Mouse (Mus musculus): ENCODE measurements around the gene 1110059E24Rik.

DNA sequence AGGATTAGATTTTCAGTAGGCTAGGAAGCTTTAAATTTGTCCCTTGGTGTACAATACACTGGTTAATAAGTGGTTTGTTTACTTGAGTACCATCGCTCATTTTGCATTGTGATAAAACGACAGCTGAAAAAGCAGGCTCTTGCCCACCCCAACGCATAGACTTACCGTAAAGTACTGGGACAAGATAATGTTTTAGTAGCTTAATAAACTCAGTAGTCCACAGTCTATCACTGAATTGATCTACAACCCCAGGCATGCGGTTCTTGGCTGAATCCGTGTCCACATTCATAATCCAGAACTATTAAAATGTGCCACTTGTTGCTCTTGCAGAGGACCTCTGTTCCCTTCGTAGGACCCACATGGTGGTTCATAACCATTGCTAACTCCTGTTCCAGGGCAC lies 2.0 kb upstream of the 1110059E24Rik start:
- TF ChIP-seq POLR2A (IDR thresholded peaks at IDR 0.05; ENCODE audit: control insufficient read depth, extremely low read depth, insufficient read depth, low read length, poor library complexity): no peak
- TF ChIP-seq CTCF (IDR thresholded peaks at IDR 0.05; ENCODE audit: borderline replicate concordance, control insufficient read depth, extremely low read depth, insufficient read depth, low read length, poor library complexity): no peak

All from thymus, adult 2 months (tissue).